Mouse (Mus musculus) cortical plate, adult 2 months (tissue): ENCODE results near the gene Nbea.

Experiments
- CTCF ChIP-seq: fragments of 200-500 bp; IDR thresholded peaks from 2 replicates; pipeline ENCODE4 v1.5.1; 2011; ENCODE audit warnings: mild to moderate bottlenecking, control low read depth, low read length; ENCODE audit not compliant: insufficient read depth; ENCODE audit errors: extremely low read depth
- POLR2A ChIP-seq: fragments of 200-500 bp; IDR thresholded peaks from 2 replicates; pipeline ENCODE4 v1.6.1; 2011; ENCODE audit warnings: mild to moderate bottlenecking, low read length, control low read depth; ENCODE audit not compliant: insufficient read depth; ENCODE audit errors: extremely low read depth

DNA sequence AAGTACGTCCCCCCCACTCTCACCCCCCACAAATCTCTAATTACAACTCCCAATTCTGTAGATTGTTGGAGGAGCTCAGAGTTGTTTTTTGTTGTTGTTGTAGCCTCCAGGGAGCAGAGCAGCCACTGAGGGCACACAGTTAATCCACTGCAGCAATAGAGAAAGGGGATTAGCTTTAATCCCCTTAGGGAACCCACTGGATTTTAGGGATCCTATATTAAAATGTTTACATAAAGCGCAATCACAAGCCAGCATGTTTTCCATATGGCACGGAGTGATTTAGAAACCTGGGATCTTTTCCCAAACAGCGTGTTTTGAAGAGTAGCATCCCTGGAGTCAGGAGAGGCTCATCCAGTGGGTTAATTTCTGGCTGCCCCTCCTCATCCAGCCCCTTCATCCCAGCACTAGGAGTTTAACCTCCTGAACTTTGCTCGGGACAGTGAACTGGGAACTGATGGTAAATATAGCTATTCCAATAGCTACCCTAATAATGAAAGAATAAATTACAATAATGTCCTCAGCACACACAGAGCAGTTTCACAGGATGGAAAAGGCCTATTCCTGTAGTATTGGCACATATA is 394.8 kb downstream of the Nbea start:
- no peak for TF ChIP-seq POLR2A
- no peak for TF ChIP-seq CTCF
